Mouse (Mus musculus): ENCODE measurements around the gene Pck2. TPM values are rescaled to one million over a fixed set of nuclear protein-coding genes. Genes with fewer than 3 reads are reported as not detected.

Pck2 gene
- total RNA-seq, 2 experiments from 2014 or later, result 13.3 to 15.5 TPM

DNA sequence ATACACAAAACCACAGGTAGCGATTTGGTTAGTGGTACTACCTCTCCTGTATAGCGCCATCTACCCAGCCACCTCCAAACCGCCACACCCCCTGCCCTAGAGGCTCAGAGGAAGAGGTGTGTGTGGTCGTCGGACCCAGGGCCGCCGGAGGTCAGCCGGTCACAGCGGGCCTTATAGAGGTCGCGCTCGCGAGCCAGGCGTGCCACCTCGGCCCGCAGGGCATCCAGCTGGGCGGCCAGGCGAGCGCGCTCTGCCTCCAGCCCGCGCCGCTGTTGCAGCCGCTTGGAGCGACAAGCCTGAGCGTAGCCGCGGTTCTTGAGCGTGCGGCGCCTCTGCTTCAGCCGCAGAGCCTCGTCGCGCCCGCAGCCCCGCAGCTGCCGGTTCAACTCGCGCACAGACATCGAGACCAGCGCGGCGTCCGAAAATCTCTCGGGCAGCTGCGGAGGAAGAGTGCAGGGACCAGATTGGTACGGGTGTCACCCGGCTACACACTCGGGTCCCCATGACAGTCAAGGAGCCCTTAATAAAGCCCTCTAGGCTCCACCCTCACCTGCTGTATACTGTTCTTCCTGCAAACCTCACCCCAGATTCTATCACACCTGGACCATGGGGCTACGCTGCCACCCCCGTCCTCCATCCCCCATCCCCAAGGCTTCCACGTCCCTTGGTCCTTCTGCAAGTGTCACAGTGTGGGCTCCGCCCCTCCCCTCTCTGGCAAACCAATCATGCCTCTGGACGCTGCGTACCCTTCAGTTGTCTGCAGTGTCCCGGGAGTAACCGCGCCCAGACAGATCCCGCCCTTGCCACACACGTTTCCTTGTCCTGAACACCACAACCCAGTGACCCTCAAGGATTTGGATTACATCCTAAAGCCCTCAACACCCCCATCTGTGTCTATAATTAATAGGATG, 19.4 kb upstream of the Pck2 start:
- DNase-seq (ENCODE audit: extremely low spot score in 1 of 2, low spot score in 2 of 2), result no peak
- intact Hi-C loops (cut with DNase I), result no loop called here

DNA sequence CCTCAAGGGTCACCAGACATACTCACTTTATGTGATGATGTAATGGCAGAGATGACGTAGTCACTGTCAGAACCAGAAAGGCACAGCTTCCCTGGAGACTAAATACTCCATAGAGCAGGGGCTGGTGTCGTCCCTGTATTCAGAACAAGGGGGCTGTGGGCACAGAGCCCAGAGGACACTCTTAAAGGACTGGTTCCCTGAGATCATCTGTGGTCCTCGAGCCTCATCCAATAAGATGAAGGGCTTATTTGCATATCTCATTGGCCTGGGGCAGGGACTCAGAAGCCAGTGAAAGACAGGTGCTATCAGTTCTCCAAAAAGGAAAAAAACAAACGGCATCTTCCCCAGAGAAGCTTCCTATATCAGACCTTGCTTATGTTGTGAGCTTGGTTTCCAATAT, 16.0 kb upstream of the Pck2 start:
- DNase-seq (ENCODE audit: extremely low spot score in 1 of 2, low spot score in 2 of 2), result no peak
- intact Hi-C loops (cut with DNase I), result no loop called here

- intact Hi-C loops (cut with DNase I), result no loop called here
- no peak for DNase-seq (ENCODE audit: extremely low spot score in 1 of 2, low spot score in 2 of 2)
Measured at GRCm38 (mm10) chr14:55524785-55525184, 15.3 kb upstream of the Pck2 start, which contains the start of gene Nrl. TSS of gene Nrl (minus strand) at chr14:55524981.

- DNase-seq (ENCODE audit: extremely low spot score in 1 of 2, low spot score in 2 of 2), result no peak
- intact Hi-C loops (cut with DNase I), result no loop called here
Measured at GRCm38 (mm10) chr14:55526674-55527073, 13.4 kb upstream of the Pck2 start.

- intact Hi-C loops (cut with DNase I), result no loop called here
- no peak for DNase-seq (ENCODE audit: extremely low spot score in 1 of 2, low spot score in 2 of 2)
Measured at GRCm38 (mm10) chr14:55527940-55528339, 12.1 kb upstream of the Pck2 start.

GRCm38 (mm10) chr14:55536116-55536745, 3.8 kb upstream of the Pck2 start:
- intact Hi-C loops (cut with DNase I), result loop anchor here (5.0 kb wide), 1 partner anchor 39 kb away; no protein-coding TSS in a partner anchor
- DNase-seq (ENCODE audit: extremely low spot score in 1 of 2, low spot score in 2 of 2), result peak in 1 of 2 experiments; percentile 60

DNA sequence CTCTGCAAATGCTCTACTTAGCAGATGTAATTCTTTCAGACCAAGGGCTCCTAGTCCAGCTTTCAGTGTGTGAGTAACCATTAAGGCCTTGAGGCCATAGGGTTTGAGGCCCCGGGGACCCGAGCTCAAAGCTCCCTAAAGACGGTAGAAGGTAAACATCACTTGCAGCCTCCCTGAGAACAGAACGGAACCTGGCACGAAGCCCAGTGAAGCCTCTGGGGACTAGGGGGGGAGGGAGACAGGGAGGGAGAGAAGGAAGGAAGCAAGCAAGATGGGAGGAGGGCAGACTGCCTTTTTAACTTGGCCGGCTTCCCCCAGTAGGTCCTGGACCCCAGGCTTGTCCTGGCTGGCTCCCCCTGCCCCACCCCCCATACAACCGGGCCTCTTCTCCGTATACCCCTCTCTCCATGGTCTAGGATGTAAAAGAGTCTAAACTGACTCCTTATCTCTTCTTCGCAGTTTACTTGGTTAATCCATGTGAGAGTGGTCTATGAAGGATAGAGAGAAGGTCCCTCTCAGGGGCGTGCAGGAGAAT, 788 bp downstream of the Pck2 start:
- intact Hi-C loops (cut with DNase I), result no loop called here
- DNase-seq (ENCODE audit: extremely low spot score in 1 of 2, low spot score in 2 of 2), result peak; percentile 64 to 92

- intact Hi-C loops (cut with DNase I), result no loop called here
- no peak for DNase-seq (ENCODE audit: extremely low spot score in 1 of 2, low spot score in 2 of 2)
Measured at GRCm38 (mm10) chr14:55542268-55542667, 2.2 kb downstream of the Pck2 start.

DNA sequence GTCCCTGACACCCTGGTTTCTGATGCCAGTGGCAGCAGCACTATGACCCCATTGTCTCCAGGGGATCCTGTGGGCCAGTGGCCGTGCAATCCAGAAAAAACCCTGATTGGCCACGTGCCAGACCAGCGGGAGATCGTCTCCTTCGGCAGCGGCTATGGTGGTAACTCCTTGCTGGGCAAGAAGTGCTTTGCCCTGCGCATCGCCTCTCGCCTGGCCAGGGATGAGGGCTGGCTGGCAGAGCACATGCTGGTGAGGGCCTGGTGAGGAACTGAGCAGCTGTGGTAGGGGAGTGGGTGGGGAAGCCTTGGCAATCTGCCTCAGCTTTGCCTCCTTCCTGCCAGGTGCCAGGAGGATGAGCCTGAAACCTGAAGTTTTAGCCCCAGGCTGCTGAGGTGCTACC, 4.3 kb downstream of the Pck2 start:
- intact Hi-C loops (cut with DNase I), result no loop called here
- peak in 1 of 2 experiments; percentile 51 for DNase-seq (ENCODE audit: extremely low spot score in 1 of 2, low spot score in 2 of 2)

DNA sequence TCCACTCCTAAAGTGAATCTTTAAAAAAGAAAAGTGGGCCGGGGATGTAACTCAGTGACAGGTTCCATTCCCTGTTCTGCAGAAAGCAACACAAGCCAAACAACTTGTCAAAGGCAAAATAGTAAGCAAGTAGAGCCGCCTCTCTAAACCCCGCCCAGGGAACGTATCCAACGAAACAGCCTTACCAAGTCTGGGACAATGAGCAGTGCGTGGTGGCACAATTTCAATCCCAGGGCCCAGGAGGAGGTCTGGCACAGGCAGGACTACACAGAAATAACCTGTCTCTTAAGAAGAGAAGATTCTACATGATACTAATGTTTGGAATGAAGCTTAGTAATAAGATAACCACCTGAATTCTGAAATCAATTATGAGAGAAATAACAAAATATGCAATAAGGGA, 10.1 kb downstream of the Pck2 start:
- intact Hi-C loops (cut with DNase I), result loop anchor here (10.0 kb wide), 1 partner anchor 405 kb away; no protein-coding TSS in a partner anchor
- DNase-seq (ENCODE audit: extremely low spot score in 1 of 2, low spot score in 2 of 2), result no peak

GRCm38 (mm10) chr14:55551347-55551746, 11.3 kb downstream of the Pck2 start:
- DNase-seq (ENCODE audit: extremely low spot score in 1 of 2, low spot score in 2 of 2), result no peak
- intact Hi-C loops (cut with DNase I), result loop anchor here (10.0 kb wide), 1 partner anchor 407 kb away; no protein-coding TSS in a partner anchor

DNA sequence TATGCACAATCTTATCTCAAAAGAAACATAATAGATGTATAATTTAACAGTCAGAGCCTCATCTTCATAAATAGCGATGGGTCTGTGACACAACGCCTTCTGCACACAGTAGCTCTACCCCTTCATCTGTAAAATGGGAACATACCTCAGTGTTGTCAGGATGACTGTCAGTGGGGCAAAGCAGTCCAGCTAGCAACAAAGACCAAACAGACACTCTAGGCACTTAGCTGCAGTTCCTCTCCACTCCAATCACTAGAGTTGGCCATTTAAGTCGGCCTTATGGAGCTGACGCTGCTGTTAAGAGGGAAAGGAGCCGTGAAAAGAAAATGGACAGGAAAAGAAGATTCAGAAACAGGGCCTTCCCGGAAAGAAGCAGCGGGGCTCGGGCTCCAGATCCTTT, 11.7 kb downstream of the Pck2 start:
- no peak for DNase-seq (ENCODE audit: extremely low spot score in 1 of 2, low spot score in 2 of 2)
- intact Hi-C loops (cut with DNase I), result loop anchor here (10.0 kb wide), 1 partner anchor 407 kb away; no protein-coding TSS in a partner anchor

DNA sequence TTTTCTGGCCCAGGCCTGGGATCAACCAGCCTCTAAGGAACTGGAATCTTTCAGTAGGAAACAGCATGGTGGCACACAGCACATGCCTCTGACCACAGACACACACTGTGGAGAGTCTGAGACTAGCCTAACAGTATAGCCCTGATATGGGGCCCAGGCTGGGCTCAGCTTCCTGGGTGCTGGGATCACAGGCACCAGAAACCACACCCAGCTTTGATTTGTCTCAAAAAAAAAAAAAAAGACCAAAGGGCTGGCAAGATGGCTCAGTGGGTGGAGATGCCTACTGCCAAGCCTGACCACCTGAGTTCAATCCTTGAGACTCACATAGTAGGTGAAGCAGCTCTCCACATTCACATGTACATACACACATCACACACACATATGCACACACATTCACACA, 14.6 kb downstream of the Pck2 start:
- DNase-seq (ENCODE audit: extremely low spot score in 1 of 2, low spot score in 2 of 2), result no peak
- intact Hi-C loops (cut with DNase I), result loop anchor here (10.0 kb wide), 1 partner anchor 410 kb away; no protein-coding TSS in a partner anchor

DNA sequence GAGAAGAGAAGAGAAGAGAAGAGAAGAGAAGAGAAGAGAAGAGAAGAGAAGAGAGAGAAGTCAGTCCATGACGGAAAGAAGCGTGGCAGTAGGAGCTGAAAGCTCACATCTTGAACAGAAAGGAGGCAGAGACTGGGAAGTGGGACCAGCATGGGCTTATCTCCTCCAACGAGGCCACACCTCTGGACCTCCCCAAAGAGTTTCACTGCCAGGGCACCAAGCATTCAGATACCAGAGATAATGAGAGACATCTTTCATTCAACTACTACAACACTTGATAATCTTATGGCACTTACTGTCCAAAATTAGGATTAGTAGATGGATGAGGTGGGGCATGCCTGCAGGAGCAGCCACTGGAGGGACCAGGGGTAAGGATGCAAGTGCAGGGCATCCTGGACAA, 15.7 kb downstream of the Pck2 start:
- intact Hi-C loops (cut with DNase I), result loop anchor here (2.0 to 10.0 kb wide), 2 partner anchors 59 to 411 kb away; no protein-coding TSS in a partner anchor
- no peak for DNase-seq (ENCODE audit: extremely low spot score in 1 of 2, low spot score in 2 of 2)

DNA sequence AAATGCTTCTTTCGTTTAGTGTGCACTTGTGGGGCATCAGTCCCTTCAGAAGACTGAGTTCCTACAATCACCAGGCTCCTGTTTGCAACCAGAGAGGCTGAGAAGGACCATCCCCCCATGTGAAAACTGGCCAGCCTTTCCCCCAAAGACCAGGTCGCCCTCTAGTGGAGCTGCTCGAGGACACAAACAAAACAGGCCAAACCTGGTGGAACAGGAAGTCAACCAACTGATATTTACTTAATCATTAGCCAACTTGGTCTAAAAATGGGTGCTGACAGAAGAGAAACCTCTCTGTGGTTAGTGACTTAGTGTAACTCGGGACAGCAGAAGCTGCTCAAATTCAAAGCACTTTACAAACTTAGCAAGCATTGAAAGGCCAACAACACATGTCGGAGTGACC, 16.9 kb downstream of the Pck2 start:
- intact Hi-C loops (cut with DNase I), result loop anchor here (2.0 to 10.0 kb wide), 2 partner anchors 60 to 412 kb away; no protein-coding TSS in a partner anchor
- peak; percentile 48 to 88 for DNase-seq (ENCODE audit: extremely low spot score in 1 of 2, low spot score in 2 of 2)

GRCm38 (mm10) chr14:55557587-55557986, 17.5 kb downstream of the Pck2 start:
- no peak for DNase-seq (ENCODE audit: extremely low spot score in 1 of 2, low spot score in 2 of 2)
- intact Hi-C loops (cut with DNase I), result loop anchor here (2.0 to 10.0 kb wide), 2 partner anchors 61 to 413 kb away; no protein-coding TSS in a partner anchor

- DNase-seq (ENCODE audit: extremely low spot score in 1 of 2, low spot score in 2 of 2), result no peak
- intact Hi-C loops (cut with DNase I), result loop anchor here (10.0 kb wide), 1 partner anchor 414 kb away; no protein-coding TSS in a partner anchor
Measured at GRCm38 (mm10) chr14:55558740-55559448, 18.8 kb downstream of the Pck2 start.

GRCm38 (mm10) chr14:55559799-55560201, 19.7 kb downstream of the Pck2 start, which contains the start of gene Dcaf11:
TSS of gene Dcaf11 (plus strand) at chr14:55560006.
- peak; percentile 88 to 96 for DNase-seq (ENCODE audit: extremely low spot score in 1 of 2, low spot score in 2 of 2)
- intact Hi-C loops (cut with DNase I), result loop anchor here (10.0 kb wide), 1 partner anchor 415 kb away; no protein-coding TSS in a partner anchor

All from left cerebral cortex, postnatal 10 days (tissue).